Comparison of ENCODE assay signal across 16 mouse cellular contexts in the genomic region with DNA sequence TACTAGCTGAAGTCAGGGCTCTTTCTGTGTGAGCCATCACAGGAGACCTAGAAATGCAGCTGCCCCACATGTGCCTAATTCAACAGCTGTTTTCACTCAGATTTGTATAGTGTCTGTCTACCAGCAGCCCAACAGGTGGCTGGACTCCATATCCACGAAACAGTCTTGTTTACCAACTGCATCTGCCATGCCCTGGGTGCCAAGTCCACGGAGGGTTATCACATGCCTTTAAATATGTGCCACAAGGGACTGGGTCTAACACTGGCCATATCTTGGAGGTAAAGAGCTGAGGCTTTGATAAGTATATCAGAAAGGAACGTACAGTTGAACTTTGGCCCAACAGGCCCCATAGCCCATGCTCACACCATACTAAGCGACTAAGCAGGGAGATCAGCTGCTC.
DNase-seq lines count a peak whose midpoint lies in the region; ATAC-seq lines count a peak whose summit lies in the region.
"Had no signal": no experiment of that assay in that cellular context is flagged by ENCODE, and none has a peak within 500 bp of the region (broad histone marks: within the 10 kb centered on the region; RNA-seq: fewer than 3 reads in every experiment).

No protein-coding gene starts in this region.

- no peak overlapping the region for H3K27ac ChIP-seq in limb, embryonic 10.5 days
- no peak overlapping the region for H3K27ac ChIP-seq in stomach, embryonic 14.5 days (ENCODE audit: low read length)
- no peak overlapping the region for H3K27ac ChIP-seq in forebrain, embryonic 15.5 days (replicated peaks)
- H3K27ac ChIP-seq: hindbrain, embryonic 12.5 days; limb, embryonic 15.5 days; midbrain, embryonic 10.5 days; neural tube, embryonic 12.5 days had no signal

- no peaks in the 10 kb centered on the region for H3K27me3 ChIP-seq in limb, embryonic 10.5 days (ENCODE audit: low read depth, poor library complexity, severe bottlenecking)
- H3K27me3 ChIP-seq in stomach, embryonic 14.5 days (ENCODE audit: control insufficient read depth, insufficient read depth, low read length): no peaks in the 10 kb centered on the region
- H3K27me3 ChIP-seq in forebrain, embryonic 15.5 days: no peaks in the 10 kb centered on the region
- H3K27me3 ChIP-seq: hindbrain, embryonic 12.5 days; limb, embryonic 15.5 days; neural tube, embryonic 12.5 days had no signal

- H3K9me3 ChIP-seq in limb, embryonic 10.5 days (replicated peaks): no peaks in the 10 kb centered on the region
- no peaks in the 10 kb centered on the region for H3K9me3 ChIP-seq in stomach, embryonic 14.5 days (ENCODE audit: control insufficient read depth, low read depth, low read length)
- H3K9me3 ChIP-seq in forebrain, embryonic 15.5 days: no peaks in the 10 kb centered on the region
- H3K9me3 ChIP-seq: hindbrain, embryonic 12.5 days; limb, embryonic 15.5 days; midbrain, embryonic 10.5 days; neural tube, embryonic 12.5 days had no signal

- H3K9ac ChIP-seq in stomach, embryonic 14.5 days (replicated peaks; ENCODE audit: low read depth, low read length): no peak overlapping the region
- no peak overlapping the region for H3K9ac ChIP-seq in forebrain, embryonic 15.5 days (replicated peaks)
- H3K9ac ChIP-seq: hindbrain, embryonic 12.5 days; limb, embryonic 15.5 days; neural tube, embryonic 12.5 days had no signal

- H3K4me1 ChIP-seq in limb, embryonic 10.5 days: peaks cover 23% of the 10 kb centered on the region
- peaks cover 7% of the 10 kb centered on the region; the same call in 1 of the 2 replicates for H3K4me1 ChIP-seq in stomach, embryonic 14.5 days (ENCODE audit: control insufficient read depth, insufficient read depth, low read length)
- H3K4me1 ChIP-seq in forebrain, embryonic 15.5 days: peaks cover 5% of the 10 kb centered on the region; the same call in 1 of the 2 replicates
- H3K4me1 ChIP-seq: neural tube, embryonic 12.5 days had no signal

- no peak overlapping the region for H3K4me3 ChIP-seq in limb, embryonic 10.5 days
- H3K4me3 ChIP-seq in stomach, embryonic 14.5 days (ENCODE audit: low read depth, low read length): no peak overlapping the region
- H3K4me3 ChIP-seq in forebrain, embryonic 15.5 days: no peak overlapping the region
- H3K4me3 ChIP-seq: erythroblast, embryonic 14.5 days; hindbrain, embryonic 12.5 days; limb, embryonic 15.5 days; midbrain, embryonic 10.5 days; neural tube, embryonic 12.5 days had no signal

- peak; percentile 19 for DNase-seq in A20 (ENCODE audit: low read depth, low spot score)
- peak; percentile 28 for DNase-seq in NIH3T3 (ENCODE audit: low read depth)
- DNase-seq in limb, embryonic 10.5 days (ENCODE audit: low spot score): peak; percentile 35
- no peak for DNase-seq in cerebellum, postnatal 14 days
- DNase-seq in urinary bladder, postnatal 10 days (ENCODE audit: low spot score): no peak
- DNase-seq: adrenal gland, adult 2 months; cerebellum, adult 11-12 months; kidney, postnatal 10 days had no signal

- peak; percentile 58 for ATAC-seq in stomach, embryonic 14.5 days (ENCODE audit: insufficient number of reproducible peaks, insufficient read depth, low FRiP score, low read depth)
- no peak for ATAC-seq in forebrain, embryonic 15.5 days (replicated peaks)
- ATAC-seq: forebrain, embryonic 16.5 days had no signal

- H3K4me2 ChIP-seq in stomach, embryonic 14.5 days (replicated peaks; ENCODE audit: low read depth, low read length): no peak overlapping the region
- H3K4me2 ChIP-seq in forebrain, embryonic 15.5 days (replicated peaks): no peak overlapping the region
- H3K4me2 ChIP-seq: hindbrain, embryonic 12.5 days; limb, embryonic 15.5 days; neural tube, embryonic 12.5 days had no signal

- WGBS in limb, embryonic 10.5 days: 84% methylated on average over 4 of the region's 4 CpGs
- WGBS in stomach, embryonic 14.5 days: 48% methylated on average over 4 of the region's 4 CpGs
- WGBS in forebrain, embryonic 15.5 days: 85% methylated on average over 4 of the region's 4 CpGs

- no peaks in the 10 kb centered on the region for H3K36me3 ChIP-seq in limb, embryonic 10.5 days
- no peaks in the 10 kb centered on the region for H3K36me3 ChIP-seq in stomach, embryonic 14.5 days (ENCODE audit: control insufficient read depth, insufficient read depth, low read length)
- H3K36me3 ChIP-seq in forebrain, embryonic 15.5 days: no peaks in the 10 kb centered on the region
- H3K36me3 ChIP-seq: hindbrain, embryonic 12.5 days; limb, embryonic 15.5 days; midbrain, embryonic 10.5 days; neural tube, embryonic 12.5 days had no signal

Comparison
In these comparisons a context has a peak if more than half of its experiments do, and no peak if none do; other contexts are left out.
1. DNase-seq: peak in A20 (single experiment), NIH3T3 (single experiment) and limb, embryonic 10.5 days (single experiment); none in cerebellum, postnatal 14 days (0 of 2) and urinary bladder, postnatal 10 days (single experiment).